Mouse (Mus musculus) heart, postnatal 0 days (tissue): ENCODE results near the gene Pou2f2.
"Not testable (repeated sequence)": the region's sequence is repeated elsewhere in the genome, so short reads cannot be mapped to it uniquely, and the experiment has no call there.

Experiments used
- CTCF ChIP-seq: IDR thresholded peaks from 2 replicates; pipeline ENCODE4 v1.5.1; 2016; ENCODE audit warnings: antibody characterized with exemption, control low read depth, low read depth
- EP300 ChIP-seq: IDR thresholded peaks from 2 replicates; pipeline ENCODE4 v1.6.1; 2016; ENCODE audit warnings: antibody characterized with exemption, low read depth

GRCm38 (mm10) chr7:25044599-25044998, 134.9 kb downstream of the Pou2f2 start:
- not testable (repeated sequence) for TF ChIP-seq CTCF, EP300
